Mouse (Mus musculus): ENCODE data around the gene Prkca.

The Prkca gene

DNA sequence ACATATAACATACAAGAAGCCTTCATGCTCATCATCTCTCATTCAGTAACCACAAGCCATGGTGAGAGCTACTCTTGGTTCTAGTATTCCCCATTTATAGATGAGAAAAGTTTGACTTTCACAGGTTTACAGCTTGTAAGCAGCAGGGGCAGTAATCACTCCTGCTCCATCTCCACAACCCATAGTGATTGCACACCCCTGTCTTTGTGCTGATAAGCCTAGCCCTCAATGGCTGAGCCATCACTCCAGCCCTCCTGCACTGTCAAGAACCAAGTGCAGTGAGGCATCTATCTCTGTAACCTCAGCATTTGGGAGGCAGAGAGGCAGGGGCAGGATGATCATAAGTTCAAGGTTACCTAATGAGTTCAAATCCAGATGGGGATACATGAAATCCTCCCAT, 48.4 kb downstream of the Prkca start:
- no peak for DNase-seq (ENCODE audit: low spot score)

GRCm38 (mm10) chr11:108294305-108294813, 49.4 kb downstream of the Prkca start:
- no peak for DNase-seq (ENCODE audit: low spot score)

GRCm38 (mm10) chr11:108293843-108294242, 49.9 kb downstream of the Prkca start:
- DNase-seq (ENCODE audit: low spot score): no peak

DNA sequence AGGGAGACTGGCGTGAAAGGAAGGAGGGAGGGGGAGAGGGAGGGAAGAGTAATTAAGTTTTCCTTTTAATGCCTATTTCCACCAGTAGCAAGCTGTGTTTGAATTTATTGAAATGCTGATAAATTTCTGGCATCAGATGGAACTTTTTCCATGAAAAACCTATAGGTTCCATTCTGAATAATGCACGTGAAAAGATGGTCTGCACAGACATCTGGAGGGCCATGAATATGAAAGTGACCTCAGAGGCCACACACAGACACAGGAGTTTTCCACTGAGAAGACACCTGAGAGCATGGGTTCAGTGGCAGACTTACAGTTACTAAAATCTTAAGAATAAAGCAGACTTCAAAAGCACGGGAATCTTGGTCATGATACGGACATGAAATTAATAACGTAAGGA, 54.5 kb downstream of the Prkca start:
- DNase-seq (ENCODE audit: low spot score): no peak

GRCm38 (mm10) chr11:108287321-108287720, 56.4 kb downstream of the Prkca start:
- no peak for DNase-seq (ENCODE audit: low spot score)

- no peak for DNase-seq (ENCODE audit: low spot score)
Measured at GRCm38 (mm10) chr11:108285046-108285445, 58.7 kb downstream of the Prkca start.

- DNase-seq (ENCODE audit: low spot score): no peak
Measured at GRCm38 (mm10) chr11:108282850-108283459, 60.8 kb downstream of the Prkca start.

- no peak for DNase-seq (ENCODE audit: low spot score)
Measured at GRCm38 (mm10) chr11:108279748-108280373, 63.9 kb downstream of the Prkca start.

- DNase-seq (ENCODE audit: low spot score): no peak
Measured at GRCm38 (mm10) chr11:108277096-108277495, 66.6 kb downstream of the Prkca start.

DNA sequence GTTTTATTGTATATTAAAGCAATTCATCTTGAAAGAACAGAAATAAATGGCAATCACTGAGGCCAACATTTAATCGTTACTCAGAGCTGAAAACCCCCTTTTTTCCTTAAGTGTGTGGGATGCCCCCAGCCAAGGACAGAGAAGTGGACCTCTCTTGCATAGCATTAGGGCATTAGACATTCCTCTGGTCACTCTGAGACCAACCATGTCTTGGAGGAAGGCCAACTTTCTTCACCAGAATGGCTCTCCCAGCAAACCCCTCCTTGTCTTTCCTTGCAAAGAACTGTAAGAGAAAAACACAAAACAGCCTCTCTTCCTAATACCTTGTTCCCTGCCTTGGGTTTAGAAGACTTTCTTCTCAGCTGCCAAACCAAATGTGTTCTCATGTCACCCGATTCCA, 67.6 kb downstream of the Prkca start:
- DNase-seq (ENCODE audit: low spot score): no peak

GRCm38 (mm10) chr11:108274046-108274445, 69.7 kb downstream of the Prkca start:
- no peak for DNase-seq (ENCODE audit: low spot score)

- DNase-seq (ENCODE audit: low spot score): no peak
Measured at GRCm38 (mm10) chr11:108273415-108273965, 70.2 kb downstream of the Prkca start.

- DNase-seq (ENCODE audit: low spot score): no peak
Measured at GRCm38 (mm10) chr11:108272601-108273414, 70.9 kb downstream of the Prkca start.

DNA sequence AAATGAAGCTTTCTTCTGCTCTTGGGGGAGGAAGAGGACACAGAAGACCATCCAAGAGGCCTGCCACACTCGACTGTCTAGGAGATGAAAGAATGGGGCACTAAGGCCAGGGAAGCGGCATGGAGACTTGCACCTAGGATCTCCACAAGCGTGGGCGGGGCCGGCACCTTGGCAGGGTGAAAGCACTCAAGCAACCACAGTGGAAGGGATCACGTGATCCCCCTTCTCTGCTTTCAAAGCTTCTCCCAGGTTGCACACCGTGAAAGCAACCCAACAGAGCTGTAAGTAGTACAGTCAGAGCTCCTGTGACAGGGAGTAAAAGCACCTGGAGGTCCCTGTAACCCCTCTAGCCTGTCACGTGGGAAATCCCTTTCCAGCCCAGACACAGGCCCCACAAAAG, 72.4 kb downstream of the Prkca start:
- DNase-seq (ENCODE audit: low spot score): no peak

GRCm38 (mm10) chr11:108269516-108269915, 74.2 kb downstream of the Prkca start:
- DNase-seq (ENCODE audit: low spot score): no peak

- no peak for DNase-seq (ENCODE audit: low spot score)
Measured at GRCm38 (mm10) chr11:108268421-108269322, 75.1 kb downstream of the Prkca start.

- no peak for DNase-seq (ENCODE audit: low spot score)
Measured at GRCm38 (mm10) chr11:108267825-108268224, 75.9 kb downstream of the Prkca start.

DNA sequence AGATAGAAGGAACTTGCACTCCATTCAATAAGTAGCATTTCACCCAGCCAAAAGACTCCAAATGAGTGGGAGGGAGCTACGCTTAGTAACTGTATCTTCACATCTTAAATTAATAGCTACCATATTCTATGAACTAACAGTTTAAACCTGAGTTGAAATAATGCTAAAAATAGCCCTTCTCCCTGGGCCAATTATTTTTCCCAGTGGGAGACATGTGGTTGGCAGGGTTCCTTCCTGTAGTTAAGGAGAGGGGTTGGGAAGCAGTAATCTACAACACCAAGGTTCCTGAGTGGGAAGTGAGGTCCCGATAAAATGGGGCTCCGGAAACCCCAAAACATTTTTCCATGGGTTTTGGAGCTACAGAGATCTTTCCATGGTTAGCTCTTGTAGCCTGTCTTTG, 76.7 kb downstream of the Prkca start:
- no peak for DNase-seq (ENCODE audit: low spot score)

GRCm38 (mm10) chr11:108263868-108264267, 79.9 kb downstream of the Prkca start:
- DNase-seq (ENCODE audit: low spot score): no peak

DNA sequence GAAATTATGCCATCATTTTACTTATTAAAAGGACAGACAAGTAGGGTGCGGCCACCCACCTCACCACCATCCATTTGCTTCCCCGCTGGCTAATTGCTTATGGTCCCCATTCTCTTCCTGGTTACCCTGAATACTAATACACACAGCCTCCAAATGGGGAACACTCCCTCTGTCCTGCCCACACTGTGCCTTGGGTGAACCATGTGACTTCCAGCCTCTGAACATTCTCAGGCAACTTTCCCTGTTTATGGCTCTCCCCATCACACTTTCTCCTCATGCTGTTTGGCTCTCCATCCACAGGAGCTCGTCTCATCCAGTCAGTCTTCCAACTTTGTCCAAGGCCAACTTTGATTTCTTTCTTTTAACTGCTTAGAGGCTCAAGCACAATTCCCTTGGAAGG, 80.3 kb downstream of the Prkca start:
- DNase-seq (ENCODE audit: low spot score): no peak

DNA sequence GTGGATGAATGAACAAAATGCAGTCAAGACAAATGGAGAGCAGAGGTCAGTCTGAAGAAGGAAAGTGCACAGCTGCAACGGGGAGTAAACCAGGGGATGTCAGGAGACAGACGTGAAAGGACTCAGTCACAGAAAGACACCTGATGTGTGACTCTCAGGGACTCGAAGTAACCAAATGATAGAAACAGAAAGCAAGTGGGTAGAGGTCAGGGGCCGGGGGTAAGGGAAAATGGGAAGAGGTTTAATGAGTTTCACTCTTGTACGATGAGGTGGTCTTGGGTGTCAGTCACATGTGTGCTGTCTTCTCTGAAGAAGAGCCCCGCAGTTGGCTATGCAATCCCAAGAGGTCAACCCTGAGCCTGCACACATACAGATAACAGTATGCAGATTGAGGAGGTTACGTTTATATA, 82.0 kb downstream of the Prkca start:
- no peak for DNase-seq (ENCODE audit: low spot score)
